Mouse (Mus musculus): ENCODE measurements around the gene Ncoa7. TPM values are rescaled to one million over a fixed set of nuclear protein-coding genes. Genes with fewer than 3 reads are reported as not detected.
"Not testable (repeated sequence)": the region's sequence is repeated elsewhere in the genome, so short reads cannot be mapped to it uniquely, and the experiment has no call there.

Ncoa7 gene
- total RNA-seq, 2 experiments from 2014 or later: 94.7 to 100 TPM

- peak in 1 of 2 experiments; percentile 5 for DNase-seq (ENCODE audit: low spot score in 2 of 2)
Measured at GRCm38 (mm10) chr10:30678051-30678450, 125.1 kb downstream of the Ncoa7 start.

DNA sequence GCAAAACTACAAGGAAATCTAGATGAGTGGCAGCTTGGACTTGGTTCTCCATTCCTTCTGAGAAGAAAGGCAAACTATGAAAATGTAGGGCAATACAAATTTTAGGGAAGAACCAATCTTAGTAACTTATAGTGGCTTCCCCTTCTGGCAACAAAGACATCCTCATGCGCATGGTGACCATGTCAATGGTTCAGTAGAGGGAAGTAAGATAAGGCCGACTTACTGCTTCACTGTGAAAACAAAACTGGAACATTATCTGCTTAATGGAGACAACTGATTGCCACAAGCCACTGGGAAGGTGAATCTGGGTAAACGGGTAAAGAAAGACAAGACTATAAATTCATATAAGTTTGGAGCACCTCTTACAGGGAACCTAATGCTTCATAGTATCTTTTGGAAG is 128.3 kb downstream of the Ncoa7 start:
- no peak for DNase-seq (ENCODE audit: low spot score in 2 of 2)

DNA sequence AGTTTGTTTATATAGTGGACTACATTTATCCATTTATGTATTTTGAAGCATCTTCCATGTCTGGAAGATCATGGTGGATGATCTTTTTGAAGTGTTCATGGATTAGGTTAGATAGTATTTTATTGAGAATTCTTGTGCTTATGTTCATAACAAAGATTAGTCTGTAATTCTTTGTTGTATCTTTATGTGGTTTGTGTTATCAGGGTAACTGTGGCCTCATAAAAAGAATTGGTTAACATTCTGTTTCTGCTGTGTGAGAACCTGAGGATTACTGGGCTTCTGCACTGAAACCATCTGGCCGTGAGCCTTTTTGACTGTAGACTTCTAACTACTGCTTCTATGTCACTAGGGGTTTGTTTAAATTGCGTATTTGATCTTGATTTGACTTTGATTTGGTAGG is 136.5 kb downstream of the Ncoa7 start:
- no peak for DNase-seq (ENCODE audit: low spot score in 2 of 2)

GRCm38 (mm10) chr10:30660564-30661328 is 142.4 kb downstream of the Ncoa7 start:
- peak in 1 of 2 experiments; percentile 29 for DNase-seq (ENCODE audit: low spot score in 2 of 2)

- DNase-seq (ENCODE audit: low spot score in 2 of 2): no peak
Measured at GRCm38 (mm10) chr10:30655655-30656054, 147.5 kb downstream of the Ncoa7 start.

- no peak for DNase-seq (ENCODE audit: low spot score in 2 of 2)
Measured at GRCm38 (mm10) chr10:30647681-30648080, 155.4 kb downstream of the Ncoa7 start.

DNA sequence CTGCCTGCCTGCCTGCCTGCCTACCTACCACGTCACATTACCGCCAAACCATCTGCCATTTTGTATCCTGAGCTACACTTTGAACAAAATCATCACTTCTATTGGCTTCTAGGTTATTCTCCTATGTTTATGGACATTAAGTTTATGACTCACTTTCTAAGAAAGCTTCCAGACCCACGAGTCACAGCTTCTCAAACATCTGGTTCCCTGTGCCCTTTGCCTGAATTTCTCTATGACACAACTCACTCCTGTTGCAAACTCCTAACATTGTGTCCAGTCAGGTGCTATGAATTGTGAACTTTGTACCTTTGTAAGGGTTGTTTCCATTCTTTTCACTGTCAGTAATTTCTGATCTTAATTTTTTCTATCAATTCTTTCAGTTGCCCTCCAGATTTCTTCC is 164.9 kb downstream of the Ncoa7 start:
- DNase-seq (ENCODE audit: low spot score in 2 of 2): no peak

DNA sequence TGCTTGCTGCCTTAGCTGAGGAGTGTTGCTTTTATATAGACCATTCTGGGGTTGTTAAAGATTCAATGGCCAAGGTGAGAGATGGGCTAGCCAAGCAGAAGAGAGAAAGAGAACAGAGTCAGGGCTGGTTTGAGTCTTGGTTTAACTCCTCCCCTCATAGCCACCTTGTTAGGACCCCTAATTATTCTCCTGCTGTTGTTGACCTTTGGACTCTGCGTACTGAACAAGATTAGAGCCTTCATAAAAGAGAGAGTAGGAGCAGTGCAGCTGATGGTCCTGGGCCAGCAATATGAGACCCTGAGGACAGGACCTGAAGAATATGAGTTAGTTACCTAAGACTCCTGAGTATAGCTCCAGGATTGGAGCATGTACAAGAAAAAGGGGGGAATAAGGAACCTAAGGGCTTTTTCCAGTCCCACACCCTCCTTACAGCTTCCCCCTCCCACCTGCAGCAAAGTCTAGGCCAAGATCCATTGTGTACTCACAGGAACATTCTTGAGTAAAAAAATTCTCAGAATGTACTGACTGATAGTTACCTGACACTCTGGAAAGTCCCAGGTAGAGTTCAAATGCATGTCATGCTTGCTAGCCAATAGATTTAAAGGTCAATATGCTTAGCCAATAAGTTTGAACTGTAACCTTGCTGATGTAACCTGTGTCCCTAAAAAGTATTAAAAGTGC is 166.5 kb downstream of the Ncoa7 start:
- DNase-seq (ENCODE audit: low spot score in 2 of 2): not testable (repeated sequence)

DNA sequence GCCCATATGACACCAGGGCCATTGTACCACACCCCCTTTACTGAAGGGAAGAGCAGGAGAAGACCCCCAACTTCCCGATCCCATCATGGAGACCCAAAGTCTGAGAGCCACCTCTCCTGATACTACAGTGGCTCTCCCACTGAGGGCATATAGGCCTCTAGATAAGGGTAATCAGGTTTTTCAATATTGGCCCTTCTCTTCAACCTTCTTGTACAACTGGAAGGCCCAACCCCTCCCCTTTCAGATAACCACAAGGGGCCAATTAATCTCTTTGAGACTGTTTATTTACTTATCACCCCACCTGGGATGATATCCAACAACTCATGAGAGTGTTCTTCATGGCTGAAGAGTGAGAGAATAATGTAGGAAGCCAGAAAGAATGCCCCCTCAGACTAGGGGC is 170.4 kb downstream of the Ncoa7 start:
- DNase-seq (ENCODE audit: low spot score in 2 of 2): no peak

GRCm38 (mm10) chr10:30629977-30630376 is 173.1 kb downstream of the Ncoa7 start:
- DNase-seq (ENCODE audit: low spot score in 2 of 2): no peak

- DNase-seq (ENCODE audit: low spot score in 2 of 2): no peak
Measured at GRCm38 (mm10) chr10:30629513-30629912, 173.6 kb downstream of the Ncoa7 start, which contains the start of gene Hint3. Gene Hint3, minus strand, starts transcription at chr10:30629632.

DNA sequence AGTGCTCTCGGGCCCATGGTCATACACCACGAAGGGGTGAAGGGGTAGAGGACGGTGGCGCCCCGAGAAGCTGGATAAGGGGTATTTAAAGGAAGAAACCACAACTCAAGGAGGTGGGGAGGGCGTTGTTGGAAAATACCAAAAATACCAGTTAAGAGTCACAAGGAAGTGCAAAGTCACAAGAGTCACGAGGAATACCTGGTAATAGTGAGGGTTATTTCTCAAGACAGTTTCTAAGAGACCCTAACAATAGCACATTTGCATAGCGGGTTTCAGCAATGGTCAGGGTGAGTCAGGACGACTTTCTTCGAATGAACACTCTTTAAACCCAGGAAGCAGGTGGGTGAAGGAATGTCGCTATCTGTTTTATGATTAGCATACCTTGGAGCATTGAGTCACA is 174.7 kb downstream of the Ncoa7 start:
- not testable (repeated sequence) for DNase-seq (ENCODE audit: low spot score in 2 of 2)

DNA sequence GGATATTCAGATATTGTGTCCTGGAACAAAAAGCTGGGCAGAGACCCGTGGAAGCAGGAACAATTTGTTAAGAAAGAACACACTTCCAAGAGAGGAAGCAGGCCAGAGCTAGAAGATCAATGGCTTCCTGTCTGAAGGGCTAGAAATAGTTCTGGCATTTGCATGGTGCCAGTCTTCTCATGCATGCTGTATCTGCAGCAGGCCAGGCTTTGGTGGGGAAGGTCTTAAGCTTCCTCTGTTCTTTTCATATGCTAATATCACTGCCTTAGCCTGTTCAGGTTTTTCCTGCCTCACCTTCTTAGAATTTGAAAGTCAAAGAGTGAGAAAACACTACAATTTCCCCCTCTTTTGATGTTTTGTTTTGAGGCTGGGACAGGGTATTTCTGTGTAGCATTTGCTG is 175.6 kb downstream of the Ncoa7 start:
- no peak for DNase-seq (ENCODE audit: low spot score in 2 of 2)

- DNase-seq (ENCODE audit: low spot score in 2 of 2): peak in 1 of 2 experiments; percentile 7
Measured at GRCm38 (mm10) chr10:30624161-30625019, 178.7 kb downstream of the Ncoa7 start.

DNA sequence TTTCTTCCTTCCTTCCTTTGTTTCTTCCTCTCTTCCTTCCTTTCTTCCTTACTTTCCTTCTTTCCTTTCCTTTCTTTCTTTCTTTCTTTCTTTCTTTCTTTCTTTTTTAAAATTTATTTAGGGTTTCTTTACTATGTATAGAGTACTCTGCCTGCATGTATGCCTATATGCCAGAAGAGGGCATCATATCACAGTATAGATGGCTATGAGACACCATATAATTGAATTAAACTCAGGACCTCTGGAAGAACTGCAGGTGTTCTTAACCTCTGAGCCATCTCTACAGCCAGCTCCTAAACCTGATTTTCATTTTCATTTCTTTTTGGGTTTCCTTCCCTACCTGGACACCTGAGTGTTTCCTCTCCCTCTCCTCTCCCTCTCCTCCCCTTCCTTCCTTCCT is 180.2 kb downstream of the Ncoa7 start:
- no peak for DNase-seq (ENCODE audit: low spot score in 2 of 2)

- DNase-seq (ENCODE audit: low spot score in 2 of 2): no peak
Measured at GRCm38 (mm10) chr10:30618918-30619210, 184.3 kb downstream of the Ncoa7 start.

DNA sequence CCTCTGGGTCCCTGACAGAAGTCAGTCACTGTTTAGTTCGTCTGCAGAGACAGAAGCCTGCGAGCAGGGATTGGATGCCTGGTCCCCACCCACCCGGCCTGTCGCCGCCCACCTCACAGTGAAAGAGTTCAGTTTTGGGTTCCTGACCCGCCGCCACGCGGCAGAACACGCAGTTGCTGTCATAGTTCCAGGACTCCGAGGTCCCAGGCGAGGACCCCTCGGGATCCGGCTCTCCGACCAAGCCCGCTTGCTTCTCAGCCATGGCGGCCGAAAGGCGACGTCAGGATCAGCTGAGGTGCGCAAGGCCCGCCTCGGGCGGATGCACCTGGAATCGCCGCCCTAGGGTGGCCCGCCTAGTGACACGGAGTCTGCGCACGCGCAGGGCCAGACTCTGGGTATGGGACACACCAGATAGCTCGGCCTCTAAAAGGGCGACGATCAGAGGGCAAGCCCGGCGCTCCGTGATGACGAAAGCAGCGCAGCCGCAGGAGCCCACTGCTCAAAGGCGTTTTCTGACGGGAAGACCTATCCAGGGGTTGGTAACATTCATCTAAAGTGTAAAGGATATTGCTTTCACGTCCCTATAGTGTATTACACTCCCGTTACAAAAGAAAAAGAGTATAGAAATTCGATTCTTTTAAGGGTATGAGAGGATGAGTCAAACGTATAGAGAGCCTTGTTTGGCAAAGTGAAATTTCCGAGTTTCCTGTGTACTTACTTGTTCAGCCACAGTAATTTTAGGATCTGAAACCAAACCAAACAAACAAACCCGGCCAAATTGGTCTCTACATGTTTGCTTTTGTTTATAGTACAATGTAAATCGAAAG is 184.8 kb downstream of the Ncoa7 start:
- peak; percentile 99 for DNase-seq (ENCODE audit: low spot score in 2 of 2)

DNA sequence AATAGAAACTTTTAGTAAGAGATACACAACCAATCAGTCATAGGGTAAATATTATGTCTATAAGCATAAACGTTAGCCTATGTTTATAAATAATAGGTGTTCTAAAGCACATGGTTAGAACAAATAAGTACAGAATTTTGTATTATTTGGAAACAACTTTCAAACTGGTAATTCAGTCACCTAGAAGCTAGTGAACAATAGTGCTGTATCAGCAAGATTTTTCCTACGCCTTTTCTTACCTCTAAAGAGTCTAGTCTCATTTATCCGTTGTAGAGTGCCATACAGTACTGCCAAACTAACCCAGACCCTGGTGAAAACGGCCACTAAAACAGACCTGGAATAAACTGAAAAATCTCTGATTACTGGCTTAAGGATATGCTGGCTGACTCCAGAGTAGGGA is 190.1 kb downstream of the Ncoa7 start:
- DNase-seq (ENCODE audit: low spot score in 2 of 2): no peak

DNA sequence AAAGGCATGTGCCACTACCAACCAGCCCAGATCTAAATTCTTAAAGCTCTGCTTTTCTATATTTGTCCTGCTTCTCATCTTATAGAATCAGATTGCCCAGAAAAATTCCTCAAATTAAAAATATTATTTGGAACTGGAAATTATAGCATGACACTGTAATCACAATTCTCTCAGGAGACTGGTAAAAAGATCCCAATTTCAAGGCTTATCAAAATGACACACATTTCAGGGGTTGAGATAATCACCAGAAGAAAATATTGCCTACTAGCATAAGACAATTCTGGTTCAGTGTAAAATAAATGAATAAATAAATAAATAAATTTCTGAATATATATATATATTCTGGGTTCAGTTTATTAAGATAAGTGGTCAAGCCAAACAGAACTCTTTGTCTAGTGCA is 193.5 kb downstream of the Ncoa7 start:
- no peak for DNase-seq (ENCODE audit: low spot score in 2 of 2)

DNA sequence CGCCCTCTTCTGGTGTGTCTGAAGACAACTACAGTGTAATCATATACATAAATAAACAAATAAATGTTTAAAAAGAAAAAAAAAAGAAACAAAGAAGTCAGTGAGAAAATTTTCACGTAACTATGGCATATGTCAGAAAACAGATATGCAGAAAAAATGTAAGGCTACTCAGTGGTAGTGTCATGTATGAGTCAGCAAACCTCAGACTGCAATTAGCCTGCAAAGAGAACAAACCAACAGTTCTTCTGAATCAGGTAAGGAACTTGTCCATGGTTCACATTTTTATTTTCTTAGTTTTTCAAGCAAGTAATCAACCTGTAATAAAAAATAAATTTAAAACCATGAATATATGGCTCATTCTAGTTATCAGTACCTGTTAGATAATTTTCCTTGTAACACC is 195.0 kb downstream of the Ncoa7 start:
- DNase-seq (ENCODE audit: low spot score in 2 of 2): no peak

DNA sequence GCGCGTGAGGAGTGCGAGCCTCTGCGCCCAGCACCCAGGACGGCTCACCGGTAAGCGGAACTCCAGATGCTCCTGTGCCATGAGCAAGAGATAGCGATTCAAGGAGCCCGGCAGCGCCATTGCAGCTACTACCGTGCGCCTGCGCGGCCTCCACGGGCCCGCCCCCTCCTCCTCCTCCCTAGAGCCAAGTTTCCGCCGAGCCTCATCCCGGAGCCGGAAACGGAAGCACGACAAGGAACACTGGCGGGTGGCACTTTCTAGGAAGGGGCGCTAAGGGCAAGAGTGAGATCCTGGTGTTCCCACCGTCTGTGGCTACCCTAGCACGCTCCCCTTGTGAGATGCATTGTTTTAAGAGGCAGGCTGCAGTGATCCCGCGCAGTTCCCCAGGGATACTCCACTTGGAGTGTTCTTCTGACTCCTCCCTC is 202.6 kb downstream of the Ncoa7 start, which contains the start of gene Trmt11:
TSS of gene Trmt11 (minus strand) at position 208 of the 425 bp plus-strand sequence.
- peak; percentile 88 to 93 for DNase-seq (ENCODE audit: low spot score in 2 of 2)
